Mouse (Mus musculus) lung, embryonic 14.5 days (tissue): ENCODE measurements around the gene Pdzd9. TPM values are rescaled to one million over a fixed set of nuclear protein-coding genes. Genes with fewer than 3 reads are reported as not detected.
A peak's percentile ranks its signal among the peaks of the same experiment; 100 is the strongest.
"Not testable (repeated sequence)": the region's sequence is repeated elsewhere in the genome, so short reads cannot be mapped to it uniquely, and the experiment has no call there.

Experiments used
- ATAC-seq: fragments of 200-750 bp; cut with Nextera tagmentation; 2 replicates; pipeline ENCODE4 v1.8.0; 2017; ENCODE audit warnings: mild to moderate bottlenecking, moderate TSS enrichment, moderate library complexity; ENCODE audit not compliant: insufficient read depth
- DNase-seq: peaks from one replicate; pipeline ENCODE4 v3.0.0-alpha.2; 2015
- H3K27ac ChIP-seq: fragments of 300-500 bp; sonication (generic); 2 replicates; pipeline ENCODE4 v1.5.1; 2014; ENCODE audit warnings: low read depth, mild to moderate bottlenecking, moderate library complexity
- H3K27me3 ChIP-seq: fragments of 300-500 bp; sonication (generic); 2 replicates; pipeline ENCODE4 v1.6.1; 2014; ENCODE audit warnings: low read length, control low read depth; ENCODE audit not compliant: insufficient read depth
- H3K36me3 ChIP-seq: fragments of 300-500 bp; sonication (generic); 2 replicates; pipeline ENCODE4 v1.6.1; 2014; ENCODE audit warnings: control low read depth; ENCODE audit not compliant: insufficient read depth
- H3K4me1 ChIP-seq: fragments of 300-500 bp; sonication (generic); 2 replicates; pipeline ENCODE4 v1.6.1; 2014; ENCODE audit warnings: antibody characterized with exemption, control low read depth; ENCODE audit not compliant: insufficient read depth
- H3K4me2 ChIP-seq: fragments of 300-500 bp; sonication (generic); 2 replicates; pipeline ENCODE4 v1.6.1; 2014; ENCODE audit warnings: mild to moderate bottlenecking
- H3K4me3 ChIP-seq: fragments of 300-500 bp; sonication (generic); 2 replicates; pipeline ENCODE4 v1.5.1; 2014; ENCODE audit warnings: low read depth, low read length
- H3K9ac ChIP-seq: fragments of 300-500 bp; sonication (generic); 2 replicates; pipeline ENCODE4 v1.6.1; 2014
- H3K9me3 ChIP-seq: fragments of 300-500 bp; sonication (generic); 2 replicates; pipeline ENCODE4 v1.6.1; 2016; ENCODE audit warnings: low read depth, low read length, control low read depth
- CTCF ChIP-seq: IDR thresholded peaks from 2 replicates; pipeline ENCODE4 v1.5.1; 2016; ENCODE audit warnings: antibody characterized with exemption, low read depth
- WGBS: fragments of 180-500 bp; shearing (Covaris S2); extraction: QIAGEN DNeasy Blood & Tissue Kit; methylation state at CpG from one replicate; pipeline ENCODE4 v1.1.7; 2014; 5-methylcytosine and 5-hydroxymethylcytosine counted together
- polyA plus RNA-seq: library from polyadenylated mRNA; unstranded; fragments of >200 nt; fragmentation: Nextera tagmentation; extraction: Ambion mirVana; gene quantifications from 2 replicates; pipeline ENCODE4 v1.2.1, GENCODE M21; 2014

Gene Pdzd9
- 0.22 and 0.31 TPM in 2 replicates for polyA plus RNA-seq

DNA sequence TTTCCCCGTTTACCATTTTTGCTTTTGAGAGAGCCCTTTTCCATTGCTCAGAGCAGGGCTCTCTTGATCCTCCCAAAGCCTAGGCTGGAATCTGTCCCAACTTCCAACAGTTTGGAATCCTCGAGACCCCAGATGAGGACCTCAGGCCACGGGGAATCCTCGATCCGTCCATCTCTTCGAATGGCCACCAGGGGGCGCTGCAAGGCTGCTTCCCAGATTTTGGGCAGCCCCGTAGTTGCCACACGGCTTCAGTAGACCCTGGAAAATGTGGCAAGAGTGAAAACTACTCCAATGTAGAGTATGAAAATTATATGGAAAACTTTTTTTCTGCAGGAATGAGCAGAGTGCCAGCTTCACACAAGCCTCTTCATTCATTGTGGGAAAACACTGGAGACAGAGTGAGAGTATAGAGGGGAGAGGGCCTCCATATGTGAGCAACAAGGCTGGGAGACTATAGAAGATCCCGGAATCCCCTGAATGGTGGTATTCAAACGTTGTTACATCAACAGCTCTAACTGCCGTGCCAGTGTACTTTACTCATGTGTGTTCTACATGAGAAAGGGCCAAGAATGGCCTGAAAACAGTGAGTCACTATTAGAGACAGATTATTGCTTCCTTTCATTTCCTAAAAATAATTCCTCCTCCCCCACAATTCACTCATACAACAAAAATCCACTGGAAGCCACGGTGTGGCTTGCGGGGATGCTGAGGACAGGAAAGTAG is at the start of gene Pdzd9:
Gene Pdzd9 (minus strand): TSS at position 191 of the 723 bp plus-strand sequence.
- H3K4me3 ChIP-seq = no peak within 1 kb of the TSS
- peak; percentile 73 for ATAC-seq
- peak; percentile 95 for TF ChIP-seq CTCF
- no peak within 1 kb of the TSS for H3K27ac ChIP-seq
- WGBS = 23% methylated on average over 14 of the region's 14 CpGs
- H3K27me3 ChIP-seq = no peaks in the 10 kb centered on the region
- H3K9me3 ChIP-seq = no peaks in the 10 kb centered on the region
- H3K9ac ChIP-seq = no peak within 1 kb of the TSS
- H3K36me3 ChIP-seq = no peaks in the 10 kb centered on the region
- no peaks in the 10 kb centered on the region for H3K4me1 ChIP-seq
- peak; percentile 91 for DNase-seq
- H3K4me2 ChIP-seq = no peak within 1 kb of the TSS

DNA sequence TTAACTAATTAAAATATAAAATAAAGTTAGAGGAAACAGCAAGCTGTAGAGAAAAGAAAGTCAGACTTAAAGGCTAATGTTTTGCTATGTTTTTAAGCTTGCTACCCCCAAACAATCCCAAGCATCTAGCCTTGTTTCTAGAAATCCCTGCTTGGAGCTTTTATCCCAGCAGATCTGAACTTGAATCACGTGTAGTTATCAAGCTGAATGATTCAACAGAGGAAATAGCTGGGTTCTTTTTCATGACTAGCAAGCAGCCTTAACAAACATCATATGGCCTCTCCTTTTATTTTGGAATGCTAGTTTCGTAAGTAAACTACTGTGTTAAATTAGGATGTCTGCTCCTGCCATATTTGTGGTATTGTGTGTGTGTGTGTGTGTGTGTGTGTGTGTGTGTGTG is 47.1 kb upstream of the Pdzd9 start:
- 68% methylated on average over 2 of the region's 2 CpGs for WGBS
- Histone ChIP-seq H3K36me3 (no peaks in the 10 kb centered on the region), H3K9me3 (no peaks in the 10 kb centered on the region), H3K4me2 (no peak overlapping the region), H3K27me3 (no peaks in the 10 kb centered on the region), H3K4me1 (no peaks in the 10 kb centered on the region), H3K27ac (no peak overlapping the region), H3K9ac (no peak overlapping the region), H3K4me3 (no peak overlapping the region)
- no peak for TF ChIP-seq CTCF
- DNase-seq = no peak
- ATAC-seq = no peak

DNA sequence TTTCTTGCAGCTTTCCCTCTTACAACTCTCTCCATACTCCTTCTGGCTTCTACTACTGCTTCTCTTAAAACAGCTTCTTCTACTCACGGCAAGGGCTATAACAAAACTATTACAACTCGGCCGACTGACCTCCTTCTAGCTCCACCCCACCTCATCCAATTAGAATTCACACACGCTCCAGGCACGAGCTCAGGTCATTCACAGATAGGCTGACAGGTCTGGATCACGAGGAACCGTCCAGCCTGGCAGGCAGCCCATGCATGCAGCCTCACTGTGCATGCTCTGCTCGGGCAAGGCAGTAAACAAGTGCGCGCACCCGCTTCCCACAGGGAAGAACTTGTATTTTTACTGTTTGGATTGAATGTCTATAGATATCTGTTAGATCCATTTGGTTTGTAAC is 43.8 kb upstream of the Pdzd9 start:
- WGBS = 81% methylated on average over 11 of the region's 11 CpGs
- not testable (repeated sequence) for H3K27me3 ChIP-seq, H3K9me3 ChIP-seq, H3K4me3 ChIP-seq, H3K9ac ChIP-seq, H3K4me2 ChIP-seq, ATAC-seq, DNase-seq, H3K36me3 ChIP-seq, H3K27ac ChIP-seq, H3K4me1 ChIP-seq

DNA sequence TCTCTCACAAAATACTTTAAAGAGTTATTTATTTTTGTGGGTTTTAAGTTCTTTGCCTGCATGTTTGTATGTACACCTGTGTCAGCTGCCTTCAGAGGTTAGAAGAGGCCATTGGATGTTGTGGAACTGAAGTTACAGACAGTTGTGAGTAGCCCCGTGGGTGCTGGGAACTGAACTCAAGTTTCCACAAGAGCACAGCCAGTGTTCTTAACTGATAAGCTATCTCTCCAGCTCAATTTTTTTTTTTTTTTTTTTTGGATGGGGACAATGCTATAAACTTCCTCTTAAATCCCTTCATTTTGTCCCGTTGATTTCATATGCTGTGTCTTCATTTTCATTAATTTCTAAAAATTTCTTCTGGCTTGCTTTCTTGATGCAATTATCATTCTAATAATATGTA is 43.1 kb upstream of the Pdzd9 start:
- no peaks in the 10 kb centered on the region for H3K36me3 ChIP-seq
- H3K27ac ChIP-seq = no peak overlapping the region
- H3K27me3 ChIP-seq = no peaks in the 10 kb centered on the region
- no peak for TF ChIP-seq CTCF
- no peak overlapping the region for H3K4me3 ChIP-seq
- no peak for ATAC-seq
- H3K4me2 ChIP-seq = no peak overlapping the region
- no peaks in the 10 kb centered on the region for H3K4me1 ChIP-seq
- no peaks in the 10 kb centered on the region for H3K9me3 ChIP-seq
- WGBS = 83% methylated on average over 2 of the region's 2 CpGs
- no peak for DNase-seq
- H3K9ac ChIP-seq = no peak overlapping the region

DNA sequence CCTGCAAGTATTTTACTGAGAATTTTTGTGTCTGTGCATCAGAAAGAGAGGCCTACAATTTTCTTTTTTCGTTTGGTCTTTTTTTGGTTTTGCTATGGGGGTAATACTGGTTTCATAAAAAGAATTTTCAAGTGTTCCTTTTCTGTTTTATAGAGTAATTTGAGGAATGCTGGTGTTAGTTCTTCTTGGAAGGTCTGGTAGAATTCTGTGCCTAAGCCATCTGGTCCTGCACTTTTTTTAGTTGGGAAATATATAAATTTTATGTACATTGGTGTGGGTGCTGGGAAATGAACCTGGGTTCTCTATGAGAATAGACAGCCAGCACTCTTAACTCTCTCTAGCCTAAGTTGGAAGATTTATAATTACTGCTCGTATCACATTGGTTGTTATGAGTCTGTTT is 41.9 kb upstream of the Pdzd9 start:
- Histone ChIP-seq H3K27ac (no peak overlapping the region), H3K9me3 (no peaks in the 10 kb centered on the region), H3K4me2 (no peak overlapping the region), H3K4me3 (no peak overlapping the region), H3K9ac (no peak overlapping the region), H3K4me1 (no peaks in the 10 kb centered on the region), H3K36me3 (no peaks in the 10 kb centered on the region), H3K27me3 (no peaks in the 10 kb centered on the region)
- DNase-seq (no peak), ATAC-seq (no peak)
- no peak for TF ChIP-seq CTCF
- WGBS = 87% methylated on average over 2 of the region's 2 CpGs

DNA sequence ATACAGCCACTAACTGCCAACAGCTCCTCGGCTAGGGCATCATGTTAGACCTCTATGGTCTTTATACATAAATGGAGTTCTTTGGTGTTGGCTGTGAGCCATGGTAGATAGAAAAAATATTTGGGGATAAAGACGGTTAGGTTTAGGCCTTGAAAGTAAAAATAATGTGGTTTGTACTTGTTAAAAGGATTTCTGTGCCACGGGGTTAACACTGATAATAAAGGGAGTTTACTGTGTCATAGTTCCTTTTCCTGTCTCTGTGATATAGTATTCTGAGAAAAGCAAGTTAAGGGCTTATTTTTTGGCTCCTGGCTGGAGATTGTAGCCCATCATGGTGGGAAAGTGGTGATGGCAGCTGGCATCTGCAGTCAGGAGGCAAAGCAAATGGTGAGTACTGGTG is 33.7 kb upstream of the Pdzd9 start:
- Histone ChIP-seq H3K9ac (no peak overlapping the region), H3K4me3 (no peak overlapping the region), H3K36me3 (no peaks in the 10 kb centered on the region), H3K27ac (no peak overlapping the region), H3K27me3 (no peaks in the 10 kb centered on the region), H3K4me1 (no peaks in the 10 kb centered on the region), H3K9me3 (no peaks in the 10 kb centered on the region), H3K4me2 (no peak overlapping the region)
- peak; percentile 8 for DNase-seq
- TF ChIP-seq CTCF = no peak
- no peak for ATAC-seq
- WGBS = 44% methylated on average over 3 of the region's 3 CpGs

DNA sequence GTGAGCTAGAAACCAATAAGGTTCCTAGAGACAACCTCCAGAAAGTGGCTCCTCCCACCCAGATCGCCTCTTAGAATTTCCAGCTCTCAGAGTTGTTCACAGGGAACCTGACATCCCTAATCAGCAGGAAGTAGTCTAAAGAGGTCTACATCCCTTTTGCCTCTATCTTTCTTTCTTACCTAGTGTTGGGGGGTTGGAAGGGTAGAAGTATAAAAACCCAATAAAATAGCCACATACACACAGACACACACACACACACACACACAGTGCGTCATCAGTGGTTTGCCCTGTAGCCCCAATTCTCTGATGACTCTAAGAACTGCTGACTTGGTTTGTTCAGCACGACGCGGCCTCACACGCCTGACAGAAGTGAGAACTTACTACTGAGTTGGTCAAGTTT is 29.4 kb upstream of the Pdzd9 start:
- Histone ChIP-seq H3K27ac (no peak overlapping the region), H3K36me3 (no peaks in the 10 kb centered on the region), H3K4me3 (no peak overlapping the region), H3K9ac (no peak overlapping the region), H3K27me3 (no peaks in the 10 kb centered on the region), H3K9me3 (no peaks in the 10 kb centered on the region), H3K4me1 (no peaks in the 10 kb centered on the region), H3K4me2 (no peak overlapping the region)
- ATAC-seq (no peak), DNase-seq (no peak)
- no peak for TF ChIP-seq CTCF
- 90% methylated on average over 6 of the region's 6 CpGs for WGBS

DNA sequence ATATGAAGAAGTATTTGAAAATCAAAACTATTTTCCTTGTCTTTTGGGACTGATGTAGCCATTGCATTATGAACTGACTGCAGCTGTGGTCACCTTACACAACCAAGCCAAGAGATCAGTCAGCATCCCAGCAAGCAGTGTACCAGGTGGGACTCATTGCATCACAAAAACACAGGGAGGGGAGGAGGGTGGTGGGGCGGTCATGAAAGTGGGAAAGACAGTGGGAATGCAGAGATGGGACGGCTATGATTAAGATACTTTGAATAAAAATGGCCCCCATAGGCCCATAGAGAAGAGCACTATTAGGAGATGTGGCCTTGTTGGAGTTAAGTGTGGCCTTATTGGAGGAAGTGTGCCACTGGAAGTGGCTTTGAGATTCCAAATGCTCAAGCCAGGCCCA is 26.2 kb upstream of the Pdzd9 start:
- peaks cover 2% of the 10 kb centered on the region; the same call in 1 of the 2 replicates for H3K36me3 ChIP-seq
- H3K9ac ChIP-seq = no peak overlapping the region
- no peak overlapping the region for H3K4me3 ChIP-seq
- 93% methylated on average over 2 of the region's 2 CpGs for WGBS
- ATAC-seq = no peak
- no peak overlapping the region for H3K27ac ChIP-seq
- no peak for DNase-seq
- no peak overlapping the region for H3K4me2 ChIP-seq
- TF ChIP-seq CTCF = no peak
- H3K9me3 ChIP-seq = no peaks in the 10 kb centered on the region
- H3K27me3 ChIP-seq = no peaks in the 10 kb centered on the region
- no peaks in the 10 kb centered on the region for H3K4me1 ChIP-seq
